Mouse (Mus musculus): ENCODE results near the gene Gpd1.

DNA sequence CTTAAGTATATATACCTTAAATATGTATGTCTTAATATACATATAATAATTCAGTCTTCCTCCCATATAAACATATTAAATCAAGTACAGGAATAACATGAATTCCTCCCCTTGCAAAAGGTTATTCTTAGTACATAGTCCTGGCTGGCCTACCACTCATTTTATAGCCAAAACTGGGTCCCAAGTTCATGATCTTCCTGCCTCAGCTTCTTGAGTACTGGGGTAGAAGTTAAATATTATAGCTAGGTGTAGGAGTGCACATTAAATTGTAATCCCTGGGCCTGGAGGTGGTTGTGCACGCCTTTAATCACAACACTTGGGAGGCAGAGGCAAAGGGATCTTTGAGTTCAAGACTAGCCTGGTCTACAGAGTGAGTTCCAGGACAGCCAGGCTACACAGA lies 51.4 kb downstream of the Gpd1 start:
- no peak for TF ChIP-seq CTCF (IDR thresholded peaks at IDR 0.05; ENCODE audit: low read depth)
- no peak for TF ChIP-seq EP300 (optimal IDR thresholded peaks at IDR 0.05)
